Mouse (Mus musculus): ENCODE data around the gene Ctxn2.
"Not testable (repeated sequence)": the region's sequence is repeated elsewhere in the genome, so short reads cannot be mapped to it uniquely, and the experiment has no call there.

Gene Ctxn2

DNA sequence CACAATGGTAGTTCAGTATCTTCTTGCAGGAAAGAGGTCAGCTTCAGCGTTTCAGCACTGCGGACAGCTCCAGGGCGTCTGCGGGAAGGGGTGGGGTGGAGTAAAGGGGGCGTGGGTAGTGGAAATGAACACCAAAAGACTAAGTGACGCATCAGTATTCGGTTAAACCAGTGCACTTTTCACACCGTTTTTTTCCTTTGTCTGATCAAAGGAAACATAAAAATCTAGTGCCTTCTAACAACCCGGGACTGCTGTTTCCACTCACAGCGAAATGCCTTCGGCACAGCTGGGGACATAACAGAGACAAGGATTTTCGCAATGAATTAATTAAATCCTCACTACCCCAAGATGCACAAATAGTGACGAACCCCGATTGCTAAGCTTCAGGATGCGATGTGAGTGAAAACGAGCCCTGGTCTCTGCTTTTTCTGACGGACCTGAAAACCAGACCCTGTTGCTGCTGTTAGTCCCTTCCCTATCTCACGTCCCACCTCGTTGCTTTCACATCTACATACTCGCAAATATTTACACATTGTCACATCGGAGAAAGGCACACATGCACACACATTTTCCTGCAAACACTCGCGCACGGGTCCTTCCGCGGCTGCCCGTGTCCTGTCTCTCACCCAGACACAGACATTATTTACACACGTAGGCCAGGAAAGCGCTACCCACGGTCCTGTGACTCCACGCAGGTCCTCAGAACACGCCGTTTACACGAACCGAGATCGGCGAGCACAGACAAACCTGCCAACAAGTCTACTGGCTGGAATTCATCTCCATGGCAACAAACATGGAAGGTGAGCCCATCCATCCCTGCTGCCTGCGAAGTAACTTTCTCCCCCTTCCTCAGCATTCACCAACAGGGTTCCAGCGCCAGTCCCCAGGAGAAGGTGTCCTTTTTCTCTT, at the start of gene Ctxn2:
Gene Ctxn2 (plus strand): TSS at position 790 of the 909 bp plus-strand sequence.
- in situ Hi-C loops (cut with MboI, MseI) = no loop called here

- in situ Hi-C loops (cut with MboI, MseI) = no loop called here
These were observed 47.7 kb upstream of the Ctxn2 start for GRCm38 (mm10) chr2:125088757-125089156.

DNA sequence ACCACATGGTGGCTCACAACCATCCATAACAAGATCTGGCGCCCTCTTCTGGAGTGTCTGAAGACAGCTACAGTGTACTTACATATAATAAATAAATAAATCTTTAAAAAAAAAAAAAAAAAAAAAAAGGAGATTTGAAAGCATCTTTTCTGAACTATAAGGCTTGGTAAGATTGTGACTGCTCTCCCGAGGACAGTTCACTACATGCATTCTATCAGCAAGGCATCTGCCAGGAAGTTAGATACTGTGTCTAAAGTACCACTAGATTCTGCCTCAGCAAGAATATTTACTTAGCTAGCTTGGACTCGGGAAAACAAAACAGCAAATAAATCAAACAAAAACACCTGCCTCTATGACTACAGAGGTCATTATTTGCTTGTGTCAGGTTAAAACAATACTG, 44.4 kb upstream of the Ctxn2 start:
- in situ Hi-C loops (cut with MboI, MseI) = not testable (repeated sequence)

DNA sequence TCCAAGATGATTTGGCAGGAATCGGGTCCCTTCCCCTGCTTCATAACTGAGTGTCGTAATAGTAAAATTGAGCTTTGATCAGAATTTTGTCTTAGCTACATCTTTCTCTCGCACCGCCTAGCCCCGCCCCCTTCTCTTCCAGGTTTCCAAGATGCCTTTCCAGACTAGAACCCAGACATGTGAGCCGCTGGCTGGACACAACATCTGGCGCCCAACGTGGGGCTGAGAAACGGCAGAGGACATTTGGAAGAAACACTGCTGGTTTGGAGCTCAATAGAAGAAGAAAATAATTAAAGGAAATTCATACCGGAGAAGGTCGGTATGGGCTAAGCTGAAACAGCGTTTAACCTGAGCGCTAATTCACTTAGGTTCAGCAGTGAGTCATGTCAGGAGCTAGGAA, 32.0 kb upstream of the Ctxn2 start:
- in situ Hi-C loops (cut with MboI, MseI) = not testable (repeated sequence)

GRCm38 (mm10) chr2:125106536-125106935, 30.0 kb upstream of the Ctxn2 start:
- in situ Hi-C loops (cut with MboI, MseI) = not testable (repeated sequence)

GRCm38 (mm10) chr2:125119381-125120110, 16.9 kb upstream of the Ctxn2 start:
- in situ Hi-C loops (cut with MboI, MseI) = loop anchor here (10.0 kb wide), 1 partner anchor 125 kb away; the partner anchor contains the start of gene Dut

- in situ Hi-C loops (cut with MboI, MseI) = no loop called here
These were observed 14.2 kb upstream of the Ctxn2 start for GRCm38 (mm10) chr2:125122288-125122623.

DNA sequence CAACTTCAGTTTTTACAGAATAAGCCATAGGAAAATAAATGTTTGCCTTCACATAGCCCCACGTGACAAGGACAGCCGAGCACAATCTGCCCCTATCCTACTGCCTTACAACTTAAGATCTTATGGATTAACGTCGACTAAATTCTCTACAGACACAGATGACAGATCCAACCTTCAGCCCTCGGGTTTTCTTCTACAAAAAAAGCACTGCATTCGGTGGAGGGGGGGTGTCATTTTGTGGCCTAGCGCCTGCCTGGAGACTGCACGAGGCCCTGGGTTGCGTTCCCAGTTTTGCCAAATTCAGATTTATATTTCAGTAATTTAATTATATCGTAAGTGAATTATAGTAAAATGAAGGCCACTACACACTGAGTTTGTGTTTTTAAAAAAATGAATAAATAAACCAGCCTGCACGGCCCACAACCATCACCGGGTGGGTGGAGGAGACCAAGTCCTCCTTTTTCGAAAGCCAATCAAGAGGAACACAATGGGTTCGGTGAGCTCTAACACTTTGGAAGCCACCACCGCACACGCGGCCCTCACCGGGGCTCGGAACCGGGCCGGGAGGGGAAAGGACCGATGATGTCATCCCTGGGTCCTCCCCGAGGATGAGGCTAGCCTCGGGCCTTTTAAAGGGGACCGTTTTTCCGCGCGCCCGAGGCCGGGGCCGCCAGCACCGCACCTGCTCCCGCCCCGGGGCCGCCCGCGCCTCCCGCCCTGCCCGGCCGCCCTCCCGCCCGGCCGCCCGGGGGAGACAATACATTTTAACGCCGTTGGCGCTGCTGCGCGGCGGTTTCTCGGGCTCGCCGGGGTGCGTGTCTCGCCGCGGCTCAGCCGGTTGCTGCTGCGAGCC, 13.6 kb upstream of the Ctxn2 start:
- in situ Hi-C loops (cut with MboI, MseI) = no loop called here

DNA sequence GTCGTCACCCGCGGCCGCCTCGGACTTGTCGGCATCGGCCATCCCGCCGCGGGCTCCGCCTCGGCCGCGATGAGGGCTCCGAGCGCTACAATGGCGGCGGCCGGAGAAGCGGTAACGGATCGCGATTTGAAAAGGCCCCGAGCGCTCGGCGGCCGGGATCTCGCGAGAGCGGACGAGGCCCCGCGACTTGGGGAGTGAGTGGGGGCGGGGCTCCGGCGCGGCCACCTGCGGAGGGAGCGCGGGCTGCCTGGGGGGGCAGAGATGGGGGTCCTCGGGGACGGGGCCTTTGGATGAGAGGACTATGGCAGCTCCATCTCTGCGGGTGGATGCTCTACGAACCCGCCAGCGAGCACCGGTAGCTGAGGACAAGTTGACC, 13.0 kb upstream of the Ctxn2 start, which contains the start of gene Myef2:
Gene Myef2 (minus strand): TSS at position 185 of the 376 bp plus-strand sequence.
- in situ Hi-C loops (cut with MboI, MseI) = no loop called here

DNA sequence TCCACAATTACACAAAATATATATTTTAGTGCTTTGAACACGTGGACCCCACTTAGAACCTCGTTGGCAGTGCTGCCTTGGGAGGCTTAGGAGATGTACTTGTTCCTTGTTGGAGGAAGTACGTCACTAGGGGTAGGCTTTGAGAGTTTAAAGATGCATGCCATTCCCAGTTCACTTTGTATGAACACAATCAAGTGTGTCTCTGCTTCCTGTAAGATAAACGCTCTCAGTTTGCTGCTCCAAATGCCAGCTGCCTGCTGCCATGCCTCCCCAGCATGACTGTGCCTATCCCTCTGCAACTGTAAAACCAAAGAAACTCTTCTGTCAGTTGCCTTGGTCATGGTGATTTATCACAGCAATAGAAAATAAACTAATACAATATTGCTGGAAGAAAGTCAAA, 10.7 kb upstream of the Ctxn2 start:
- in situ Hi-C loops (cut with MboI, MseI) = no loop called here

DNA sequence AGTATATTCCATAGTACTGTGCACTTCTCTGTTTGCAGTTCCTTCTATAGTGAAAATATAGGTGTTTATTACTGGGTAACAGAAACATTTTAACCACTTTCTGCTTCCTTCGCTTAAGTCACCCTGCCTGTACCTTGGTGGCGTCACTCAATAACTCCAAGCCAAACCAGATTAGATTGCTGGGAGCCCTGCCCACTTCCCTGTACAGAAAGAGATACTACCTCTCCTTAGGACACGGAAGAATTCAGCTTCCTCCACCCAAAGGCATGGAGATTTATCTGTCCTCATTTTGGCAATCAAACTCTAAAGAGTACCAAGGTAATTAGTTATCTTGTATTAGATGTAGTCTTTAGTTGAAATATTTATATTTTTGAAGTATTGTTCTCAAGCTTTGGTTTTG, 9.7 kb upstream of the Ctxn2 start:
- in situ Hi-C loops (cut with MboI, MseI) = no loop called here

DNA sequence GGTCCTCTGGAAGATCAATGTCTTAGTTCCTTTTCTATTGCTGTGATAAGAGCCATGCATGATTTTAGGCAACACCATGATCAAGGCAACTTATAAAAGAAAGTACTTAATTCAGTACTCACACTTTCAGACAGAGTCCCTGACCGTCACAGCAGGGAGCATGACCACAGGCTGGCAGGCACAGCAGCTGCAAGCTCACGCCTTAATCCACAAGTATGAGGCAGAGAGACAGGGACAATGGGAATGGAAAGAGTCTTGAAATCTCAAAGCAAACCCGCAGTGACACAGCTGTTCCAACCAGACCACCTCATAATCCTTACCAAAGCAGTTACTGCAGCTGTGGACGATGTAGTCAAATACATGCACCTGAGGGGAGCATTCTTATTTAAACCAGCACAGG, 2.4 kb upstream of the Ctxn2 start:
- in situ Hi-C loops (cut with MboI, MseI) = no loop called here

GRCm38 (mm10) chr2:125136846-125137245, 354 bp downstream of the Ctxn2 start:
- in situ Hi-C loops (cut with MboI, MseI) = no loop called here

GRCm38 (mm10) chr2:125142336-125142735, 5.8 kb downstream of the Ctxn2 start:
- in situ Hi-C loops (cut with MboI, MseI) = no loop called here

DNA sequence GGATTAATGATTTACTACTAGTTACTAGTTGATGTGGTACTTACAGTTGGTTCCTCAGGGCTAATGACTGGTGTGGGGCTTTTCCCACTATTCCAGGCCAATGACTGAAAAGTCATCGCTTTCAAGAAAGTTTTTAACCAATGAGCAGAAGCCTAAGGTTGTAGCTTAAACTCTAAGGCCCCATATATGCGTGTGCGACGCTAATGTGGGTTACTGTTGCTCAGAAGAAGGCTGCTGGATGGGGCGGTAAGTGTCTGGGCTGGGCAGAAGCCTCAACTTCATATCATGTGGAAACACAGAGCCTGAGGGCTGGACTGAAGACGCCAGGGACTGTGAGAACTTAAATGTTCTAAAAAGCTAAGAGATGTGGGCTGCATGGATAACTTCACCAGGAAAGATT, 15.9 kb downstream of the Ctxn2 start, which contains the start of gene Slc12a1:
Gene Slc12a1 (plus strand): TSS at position 118 of the 400 bp plus-strand sequence.
- in situ Hi-C loops (cut with MboI, MseI) = no loop called here

DNA sequence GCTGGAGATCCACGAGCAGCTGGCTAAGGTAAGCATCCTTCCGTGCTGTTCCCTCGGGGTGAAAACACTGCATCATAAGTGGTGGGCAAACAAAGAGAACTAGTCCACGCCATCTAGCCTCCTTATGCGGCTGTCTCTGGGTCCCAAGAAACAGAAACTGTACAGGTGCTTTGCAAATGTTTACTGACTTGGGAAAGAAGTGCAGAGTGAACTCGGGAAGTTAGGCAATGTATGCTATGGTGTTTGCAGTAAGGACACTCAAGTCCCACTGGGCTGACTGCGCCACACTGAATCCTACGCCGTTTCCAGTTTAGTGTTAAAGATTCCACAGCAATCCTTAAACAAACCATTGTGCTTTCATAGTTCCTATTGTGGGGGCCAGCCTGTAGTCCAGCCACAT, 17.8 kb downstream of the Ctxn2 start:
- in situ Hi-C loops (cut with MboI, MseI) = no loop called here

DNA sequence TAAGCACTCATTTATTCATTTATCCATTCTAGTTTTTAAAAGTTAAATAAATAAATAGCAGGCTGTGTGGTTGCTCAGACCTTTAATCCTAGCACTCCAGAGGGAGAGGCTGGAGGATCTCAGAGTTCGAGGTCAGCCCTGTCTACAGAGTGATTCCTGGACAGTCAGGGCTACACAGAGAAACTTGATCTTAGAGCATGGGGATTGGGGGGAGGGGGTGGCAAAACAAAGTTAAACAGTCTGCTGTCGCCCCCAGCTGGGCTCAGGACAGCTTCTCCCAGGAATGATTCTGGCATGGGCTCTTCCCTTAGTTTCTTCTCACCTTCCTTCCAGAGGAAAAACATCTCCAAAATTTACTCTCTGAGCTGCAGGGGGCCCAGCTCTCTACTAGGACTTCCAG, 19.0 kb downstream of the Ctxn2 start:
- in situ Hi-C loops (cut with MboI, MseI) = no loop called here

DNA sequence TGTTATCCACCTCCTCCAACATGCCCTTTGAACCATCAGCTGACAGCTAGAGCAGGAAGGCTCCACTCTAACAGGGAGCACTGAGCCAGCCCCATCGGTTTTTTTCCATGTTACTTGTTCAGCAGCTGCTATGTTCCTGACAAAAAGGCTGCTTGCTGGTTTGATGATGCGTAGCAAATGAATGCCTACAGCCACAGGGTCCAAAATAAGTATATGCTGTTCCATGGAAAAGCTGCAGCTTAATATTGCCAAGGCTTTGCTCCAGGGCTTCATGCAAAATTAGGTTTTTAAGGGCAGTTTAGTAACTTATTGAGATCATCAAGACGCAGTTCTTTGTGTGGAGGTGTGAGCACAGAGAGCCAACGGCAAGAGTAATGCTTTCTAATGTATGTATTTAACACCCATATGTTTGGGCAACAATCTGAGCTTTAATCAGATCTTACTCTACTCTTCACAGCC, 25.5 kb downstream of the Ctxn2 start:
- in situ Hi-C loops (cut with MboI, MseI) = no loop called here

DNA sequence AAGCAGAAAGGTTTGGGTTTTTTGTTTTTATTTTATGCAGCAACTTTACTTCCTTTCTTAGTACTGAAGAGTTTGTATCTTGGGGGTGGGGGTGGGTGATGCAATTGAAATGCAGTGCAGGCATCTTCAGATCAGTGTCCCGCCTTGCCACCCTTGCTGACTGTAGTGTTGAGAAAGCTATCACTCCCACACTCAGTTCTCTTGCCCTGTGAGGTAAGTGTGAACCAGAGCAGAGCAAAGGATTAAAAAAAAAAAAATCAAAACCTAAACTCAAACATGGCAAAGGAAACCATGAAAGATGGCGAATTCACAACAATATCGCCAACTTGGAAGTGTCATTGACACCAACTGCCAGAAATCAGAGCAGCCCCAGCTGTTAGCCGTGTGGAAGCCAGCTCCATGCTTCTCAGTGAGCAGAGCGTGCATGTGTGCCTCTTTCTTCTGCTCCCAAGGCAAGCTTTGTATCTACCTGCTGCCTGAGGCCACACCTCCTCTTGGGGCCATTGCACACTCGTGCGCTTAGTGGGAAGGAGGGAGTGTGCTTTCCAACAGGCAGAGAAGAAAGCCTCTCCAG, 41.8 kb downstream of the Ctxn2 start:
- in situ Hi-C loops (cut with MboI, MseI) = loop anchor here (25.0 kb wide), 1 partner anchor 991 kb away; no protein-coding TSS in a partner anchor

- in situ Hi-C loops (cut with MboI, MseI) = loop anchor here (25.0 kb wide), 1 partner anchor 1001 kb away; no protein-coding TSS in a partner anchor
These were observed 51.4 kb downstream of the Ctxn2 start for GRCm38 (mm10) chr2:125187904-125188303.

GRCm38 (mm10) chr2:125189197-125189596, 52.7 kb downstream of the Ctxn2 start:
- in situ Hi-C loops (cut with MboI, MseI) = loop anchor here (25.0 kb wide), 1 partner anchor 1002 kb away; no protein-coding TSS in a partner anchor

All from regulatory T cell (primary cell).